Mouse (Mus musculus) ovary, adult 18-20 months (tissue): ENCODE measurements around the gene Kalrn.
A peak's percentile ranks its signal among the peaks of the same experiment; 100 is the strongest.

Experiments used
- DNase-seq: peaks from one replicate; pipeline ENCODE4 v3.0.0; 2022; ENCODE audit warnings: low spot score, mixed read lengths

Kalrn gene

DNA sequence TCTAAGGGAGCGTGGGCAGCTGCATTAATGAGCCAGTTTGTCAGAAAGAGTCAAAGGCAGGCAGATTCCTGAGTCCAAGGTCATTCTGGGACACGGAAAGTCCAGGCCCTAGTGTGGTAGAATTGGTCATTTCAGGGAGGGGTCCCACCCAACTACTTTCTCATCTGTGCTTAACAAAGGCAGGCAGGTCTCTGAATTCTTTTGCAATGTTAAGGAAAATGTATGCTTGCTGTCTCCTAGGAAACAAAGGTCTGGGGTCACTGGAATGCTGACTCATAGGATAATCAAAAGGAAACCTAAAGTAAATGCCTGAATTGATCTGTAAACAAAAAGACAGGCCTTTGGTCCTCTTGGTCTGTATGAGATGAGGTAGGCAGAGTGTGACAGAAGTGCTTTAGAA, 593.5 kb downstream of the Kalrn start:
- DNase-seq: no peak

DNA sequence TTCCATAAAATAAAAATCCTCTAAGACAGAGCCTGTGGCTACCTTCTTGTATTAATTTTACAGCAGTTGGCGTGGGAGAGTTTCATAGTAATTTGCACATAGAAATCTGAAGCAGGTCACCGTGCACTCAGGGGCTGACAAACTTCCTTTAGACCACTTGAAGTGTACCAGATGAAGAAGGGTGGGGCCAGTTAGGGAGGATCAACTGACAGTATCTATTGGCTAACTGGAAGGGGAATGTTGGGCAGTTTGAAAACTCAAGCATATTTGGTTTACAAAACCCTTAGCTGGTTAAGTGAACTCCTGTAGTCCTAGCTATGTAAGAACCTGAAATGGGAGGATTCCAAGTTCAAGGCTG, 606.1 kb downstream of the Kalrn start:
- no peak for DNase-seq

DNA sequence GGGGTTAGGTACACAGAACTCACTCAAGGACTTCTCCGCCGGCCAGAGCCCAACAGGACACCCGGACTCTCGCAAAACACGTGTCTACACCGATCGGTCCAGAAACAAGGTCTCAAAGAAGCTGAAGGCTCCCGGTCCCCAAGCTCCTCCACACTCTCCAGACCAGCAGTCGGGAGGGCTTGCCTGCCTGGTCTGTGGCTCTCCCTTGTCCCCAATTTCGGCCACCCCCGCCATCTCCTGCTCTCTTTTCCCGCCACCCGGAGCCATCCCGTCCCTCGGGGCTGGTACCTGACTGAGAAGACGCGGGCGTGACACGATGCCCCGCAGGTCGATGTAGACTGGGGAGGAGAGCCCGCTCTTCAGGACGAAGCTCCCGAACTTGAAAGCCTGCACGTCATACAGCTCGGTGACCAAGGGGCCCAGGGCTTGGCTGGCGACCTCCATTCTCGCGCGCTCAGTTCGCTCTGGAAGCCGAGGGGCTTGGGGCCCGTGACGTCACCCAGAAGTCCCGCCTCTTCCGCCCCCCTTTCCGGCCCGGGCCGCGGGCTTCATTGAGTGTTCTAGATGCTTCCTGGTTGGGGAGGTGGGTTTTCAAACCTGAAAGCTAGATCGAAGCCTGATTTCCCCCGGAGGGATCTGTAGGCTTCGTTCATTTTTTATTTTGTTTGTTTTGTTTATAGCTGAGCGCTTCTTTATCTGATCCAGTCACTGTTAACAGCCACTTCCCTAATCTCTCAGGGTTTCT, 606.6 kb downstream of the Kalrn start, which contains the start of gene Umps:
Umps (minus strand) TSS at position 501 of the 745 bp plus-strand sequence.
- peak; percentile 69 for DNase-seq

DNA sequence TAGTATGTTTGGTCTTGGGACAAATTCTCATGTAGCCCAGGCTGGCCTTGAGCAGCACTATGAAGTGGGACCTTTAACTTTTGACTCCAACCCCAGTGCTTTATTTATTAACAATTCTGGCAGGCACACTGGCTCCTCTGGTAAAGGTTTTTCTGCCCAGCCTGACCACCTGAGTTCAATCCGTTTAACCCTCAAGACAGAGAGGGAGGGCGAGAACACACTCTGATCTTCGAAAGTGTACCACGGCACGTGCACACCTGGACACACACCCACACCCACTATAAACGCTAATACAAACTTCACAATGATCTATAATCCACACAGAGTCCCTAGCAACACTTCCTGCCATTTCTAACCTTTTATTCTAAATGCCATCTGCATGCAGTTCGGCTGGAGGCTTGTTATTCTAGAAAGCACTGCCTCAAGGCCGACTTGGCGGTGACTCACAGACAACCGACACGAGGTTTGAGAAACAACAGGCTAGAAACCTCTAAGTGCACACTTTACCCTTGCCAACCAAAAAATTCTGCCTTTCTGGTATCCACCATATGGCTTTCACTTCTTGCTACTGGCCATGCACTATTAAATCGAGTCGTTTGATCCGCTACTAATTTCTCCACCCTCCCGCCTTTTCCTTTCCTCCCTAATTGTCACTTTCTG, 607.3 kb downstream of the Kalrn start:
- DNase-seq: peak; percentile 41

DNA sequence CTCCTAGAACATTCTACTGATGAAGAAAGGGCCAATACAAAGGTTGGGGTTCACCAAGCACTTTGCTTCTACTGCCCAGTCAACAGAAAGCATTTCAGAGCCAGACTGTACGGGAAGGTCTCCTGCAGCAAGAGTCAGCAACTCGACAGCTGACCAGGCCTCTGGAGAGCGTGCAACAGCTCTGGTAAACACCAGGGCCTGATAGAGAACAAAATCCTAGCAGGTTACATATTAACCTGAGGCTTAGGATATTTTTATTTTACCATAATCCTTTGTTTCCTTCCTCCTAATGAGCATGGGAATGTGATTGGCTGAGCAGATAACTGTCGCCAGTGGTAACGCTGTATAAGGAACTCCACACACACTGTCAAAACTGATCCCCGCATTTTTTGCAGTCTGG, 609.8 kb downstream of the Kalrn start:
- DNase-seq: no peak

DNA sequence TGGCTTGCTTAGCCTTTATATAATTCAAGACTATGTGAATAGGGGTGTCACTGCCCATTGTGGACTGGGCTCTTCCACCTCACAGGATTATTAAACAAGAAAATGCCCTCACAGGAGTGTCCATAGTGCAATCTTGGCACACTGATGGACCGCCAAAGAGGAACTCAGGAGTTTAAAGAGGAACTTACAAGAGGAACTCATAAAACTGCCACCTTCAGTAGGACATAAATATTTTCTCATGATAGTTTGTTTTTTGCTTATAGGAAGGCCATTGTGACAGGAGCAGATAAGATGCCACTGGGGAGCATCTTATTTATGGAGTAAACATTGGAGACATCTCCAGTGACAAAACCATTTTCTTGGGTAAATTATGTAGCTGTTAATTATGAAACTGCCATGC, 618.5 kb downstream of the Kalrn start:
- DNase-seq: no peak

DNA sequence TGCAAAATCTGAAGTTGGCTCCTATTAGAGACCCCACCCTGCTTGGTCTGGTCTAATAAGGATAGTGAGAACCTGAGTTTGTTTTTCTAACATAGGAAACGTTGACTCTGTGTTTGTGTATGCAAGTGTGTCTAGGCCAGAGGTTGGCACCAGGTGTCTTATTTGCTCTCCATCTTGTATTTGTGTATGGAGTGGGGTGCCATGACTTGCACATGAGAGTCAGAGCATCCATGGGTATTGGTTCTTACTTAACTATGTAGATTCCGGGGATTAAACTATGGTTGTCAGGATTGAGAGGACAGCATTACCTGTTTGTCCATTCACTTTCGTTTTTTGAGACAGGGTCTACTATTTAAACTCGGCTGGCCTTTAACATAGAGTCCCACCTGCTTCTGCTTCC, 620.3 kb downstream of the Kalrn start:
- DNase-seq: no peak

DNA sequence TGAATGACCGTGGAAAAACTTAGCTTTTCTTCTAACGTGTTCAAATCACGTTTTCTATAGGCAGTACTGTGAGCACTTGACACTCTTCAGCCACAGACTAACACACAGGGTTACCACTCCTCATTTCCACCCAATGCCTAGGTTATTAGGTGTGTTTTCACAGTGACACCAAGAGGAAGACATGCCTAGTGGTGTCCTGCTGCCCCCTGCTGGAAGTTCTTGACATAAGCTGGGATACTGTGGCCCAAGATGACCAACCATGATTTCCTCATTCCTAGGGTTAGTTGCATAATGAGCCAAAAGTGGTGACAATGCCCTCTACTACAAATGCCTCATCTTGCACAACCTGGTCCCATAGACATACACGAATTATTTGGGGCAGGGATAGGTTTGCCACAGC, 622.5 kb downstream of the Kalrn start:
- peak; percentile 66 for DNase-seq

DNA sequence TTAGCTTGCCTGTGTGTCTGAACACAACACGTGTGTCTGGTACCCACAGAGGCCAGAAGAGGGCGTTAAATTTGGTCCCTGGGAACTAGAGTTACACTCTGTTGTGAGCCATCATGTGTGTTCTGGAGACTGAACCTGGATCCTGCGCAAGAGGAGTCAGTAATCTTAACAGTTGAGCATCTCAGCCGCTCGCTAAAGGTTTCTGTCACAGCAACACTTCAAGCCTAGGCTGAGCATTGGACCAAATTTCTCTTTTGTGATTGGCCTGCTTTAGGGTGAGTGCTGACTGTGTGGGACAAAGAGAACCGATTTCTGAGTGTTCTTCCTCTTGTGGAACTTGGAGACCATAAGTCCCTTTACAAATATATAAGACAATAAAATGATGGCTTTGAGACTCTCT, 622.9 kb downstream of the Kalrn start:
- no peak for DNase-seq

DNA sequence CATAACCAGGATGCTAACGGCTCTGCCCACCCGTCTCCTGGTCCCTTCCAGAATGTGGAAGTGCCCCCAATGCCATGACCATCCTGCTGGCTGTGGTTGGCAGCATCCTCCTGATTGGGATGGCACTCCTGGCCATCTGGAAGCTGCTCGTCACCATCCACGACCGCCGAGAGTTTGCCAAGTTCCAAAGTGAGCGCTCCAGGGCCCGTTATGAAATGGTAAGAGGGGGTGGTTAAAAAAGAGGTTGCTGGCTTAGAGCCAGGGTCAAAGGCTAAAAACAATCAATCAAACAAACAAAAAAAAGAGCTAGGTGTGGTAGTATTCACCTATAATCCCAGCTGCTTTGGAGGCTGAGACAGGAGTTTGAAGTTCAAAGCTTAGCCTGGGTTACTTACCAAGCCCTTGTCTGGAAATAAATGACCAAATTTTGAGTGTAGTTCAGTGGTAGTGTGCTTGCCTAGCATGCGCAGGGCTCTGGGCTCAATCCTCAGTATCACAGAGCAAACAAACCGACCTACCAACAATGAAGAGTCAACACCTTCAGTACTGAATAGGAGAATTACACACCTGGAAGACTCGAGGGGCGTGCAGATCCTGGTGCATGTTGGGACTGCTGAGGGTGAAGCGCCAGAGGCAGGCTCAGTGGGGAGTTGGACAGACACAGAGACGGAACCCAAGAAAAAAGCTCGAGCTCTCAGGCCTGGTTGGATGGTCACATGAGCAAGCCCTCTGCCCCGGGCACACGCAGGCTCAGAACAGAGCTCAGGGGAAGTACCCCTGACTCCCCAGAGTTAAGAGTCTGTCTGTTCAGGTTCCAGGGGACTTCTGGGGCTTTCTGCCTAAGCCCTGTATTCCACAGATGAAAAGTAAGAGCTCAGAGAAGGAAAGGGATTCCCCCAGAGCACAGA, 625.4 kb downstream of the Kalrn start:
- no peak for DNase-seq

DNA sequence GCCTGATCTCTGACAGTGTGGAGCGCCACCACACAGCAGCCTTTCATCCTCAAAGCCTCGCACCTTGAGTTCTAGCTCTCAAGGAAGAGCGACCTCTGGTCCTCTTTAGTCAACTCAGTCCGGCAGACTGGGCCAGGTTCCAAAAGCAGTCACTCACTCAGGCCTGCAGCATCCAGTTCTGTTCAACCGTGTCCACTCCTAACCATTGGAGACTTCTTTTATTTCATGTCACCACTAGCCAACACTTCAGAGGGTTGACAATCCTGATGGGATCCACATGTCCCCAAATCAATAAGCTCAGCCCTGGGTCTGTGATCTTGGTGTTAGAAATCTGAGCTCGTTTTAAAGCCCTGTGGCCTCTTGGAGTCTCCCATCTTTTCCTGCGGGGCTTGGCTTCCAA, 627.3 kb downstream of the Kalrn start:
- no peak for DNase-seq

DNA sequence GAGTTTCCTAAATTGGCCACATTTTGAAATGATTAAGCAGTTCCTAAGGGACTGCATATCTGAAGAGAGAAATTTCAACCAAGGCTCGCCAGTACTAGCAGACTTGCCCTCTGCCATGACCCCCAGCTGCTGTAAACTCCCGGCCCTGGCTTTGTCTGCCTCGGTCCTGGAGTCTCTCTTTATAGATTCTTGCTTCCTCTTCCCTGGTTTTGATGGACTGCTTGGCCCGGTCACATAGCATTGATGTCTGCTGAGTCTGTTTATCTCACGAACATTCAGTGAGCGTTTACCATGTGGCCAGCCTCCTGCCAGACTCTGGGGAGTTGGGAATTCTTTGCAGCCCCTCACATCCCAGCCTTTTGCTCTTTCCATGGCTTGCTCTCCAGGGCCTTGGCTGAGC, 628.6 kb downstream of the Kalrn start:
- no peak for DNase-seq

DNA sequence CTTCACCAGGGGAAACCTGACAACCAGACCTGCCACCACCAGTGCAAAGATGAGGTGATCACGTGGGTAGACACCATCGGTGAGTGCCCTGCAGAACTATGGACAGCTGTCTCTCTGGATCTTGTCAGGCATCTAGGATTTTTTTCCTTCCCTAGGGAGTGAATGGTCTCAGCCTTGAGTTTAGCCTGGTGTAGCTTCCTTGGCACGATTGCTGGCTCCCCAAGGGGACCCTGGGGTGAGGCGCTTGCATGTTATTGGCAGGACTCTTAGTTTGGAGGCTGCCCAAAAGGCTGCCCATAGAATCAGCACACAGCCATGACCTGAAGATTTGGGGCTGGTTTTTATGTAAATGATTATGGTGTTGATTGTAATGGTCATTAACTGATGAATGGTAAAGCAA, 629.2 kb downstream of the Kalrn start:
- no peak for DNase-seq

DNA sequence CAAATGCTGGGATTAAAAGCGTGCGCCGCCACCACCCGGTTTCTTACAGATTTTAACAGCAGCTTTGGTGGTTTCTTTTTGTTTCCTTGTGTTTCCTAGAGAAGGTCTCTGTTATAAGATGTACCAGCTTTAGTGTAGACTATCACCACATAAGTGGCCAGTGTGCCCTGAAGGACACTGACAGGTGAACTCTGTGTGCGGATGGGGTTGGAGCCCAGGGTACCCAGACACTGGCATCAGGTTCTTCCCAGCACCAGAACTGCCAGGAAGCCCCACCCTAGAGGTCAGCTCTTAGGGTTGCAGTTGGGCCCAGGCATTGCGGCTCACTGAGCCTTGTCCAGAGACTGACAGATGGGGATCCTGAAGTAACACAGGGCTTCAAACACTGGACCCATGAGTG, 629.9 kb downstream of the Kalrn start:
- no peak for DNase-seq

DNA sequence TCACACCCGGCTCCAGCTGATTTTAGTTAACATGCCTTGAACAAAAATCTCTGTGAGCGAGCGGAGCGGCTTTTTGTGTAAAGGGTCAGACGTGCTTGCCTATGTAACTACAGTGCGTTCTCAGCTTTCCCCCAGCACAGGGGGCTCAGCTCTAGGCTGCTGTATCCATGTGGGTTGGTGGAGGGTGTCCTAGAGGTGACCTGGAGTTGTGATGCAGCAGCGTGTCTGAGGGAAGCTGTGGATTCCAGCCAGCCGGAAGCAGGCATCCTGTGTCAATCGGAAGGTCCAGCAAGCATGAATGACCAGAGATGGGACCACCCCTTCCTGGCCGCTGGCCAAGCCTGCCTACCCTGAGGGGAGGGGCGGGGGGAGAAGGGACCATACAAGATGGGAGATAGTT, 631.0 kb downstream of the Kalrn start:
- no peak for DNase-seq

DNA sequence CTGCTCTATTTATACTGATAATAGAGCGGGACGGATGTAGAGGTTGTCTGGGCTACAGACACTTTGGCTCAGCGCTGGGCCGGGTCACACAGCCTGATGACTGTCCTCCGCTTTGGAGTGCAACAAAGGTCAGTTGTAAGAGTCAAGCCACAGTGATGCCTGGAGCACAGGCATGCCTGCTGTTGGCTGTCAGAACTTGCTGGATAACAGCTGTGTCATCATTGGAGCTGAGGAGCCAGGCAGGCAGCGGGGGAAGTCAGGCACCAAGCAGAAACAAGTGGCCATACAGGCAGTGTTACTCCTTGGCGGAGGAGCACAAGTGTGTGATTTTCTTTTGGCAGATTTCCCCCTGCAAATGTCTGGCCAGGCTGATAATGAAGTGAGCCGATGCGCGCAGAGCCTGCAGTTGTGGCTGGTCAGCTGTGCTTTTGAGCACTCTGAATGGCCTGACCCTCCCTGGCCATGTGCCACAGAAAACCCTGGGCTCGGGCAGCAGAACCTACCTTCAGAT, 632.0 kb downstream of the Kalrn start:
- peak; percentile 37 for DNase-seq

DNA sequence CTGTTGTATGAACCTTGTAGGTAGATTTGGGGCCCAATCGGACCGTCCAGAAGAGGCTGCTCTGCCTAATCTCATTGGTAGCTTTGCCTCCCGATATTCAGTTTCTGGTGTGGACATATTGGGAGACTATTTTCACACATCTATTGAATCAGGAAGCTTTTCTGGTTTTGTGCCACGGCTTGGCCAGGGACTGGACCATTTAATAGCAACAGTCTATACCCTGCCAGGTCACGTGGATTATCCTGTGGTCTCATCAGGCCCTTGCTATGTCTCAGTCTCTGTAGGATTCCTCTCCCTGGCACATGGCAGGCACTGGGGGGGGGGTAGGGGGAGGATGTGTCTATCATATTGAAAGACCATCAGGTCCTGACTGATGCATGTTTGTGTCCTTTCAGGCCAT, 633.2 kb downstream of the Kalrn start:
- DNase-seq: no peak

DNA sequence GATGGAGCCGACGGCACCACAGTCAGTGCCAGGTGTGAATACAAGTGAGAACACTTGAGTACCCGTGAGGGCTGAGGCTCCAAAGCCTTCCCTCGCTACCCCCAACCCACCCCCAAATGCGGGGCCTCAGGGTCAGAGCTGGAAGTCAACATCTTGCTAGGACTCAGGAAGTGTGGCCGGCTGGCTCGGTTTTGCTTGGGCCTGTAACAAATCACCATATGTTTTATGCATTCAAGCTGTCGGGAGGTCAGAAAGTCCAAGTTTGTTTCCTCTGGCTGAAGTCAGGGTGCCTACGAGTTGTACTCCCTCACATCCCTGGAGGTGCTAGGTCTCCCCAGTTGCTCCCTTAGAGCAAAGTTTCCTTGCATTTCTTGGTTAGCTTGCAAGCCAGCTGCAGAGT, 633.7 kb downstream of the Kalrn start:
- DNase-seq: no peak

DNA sequence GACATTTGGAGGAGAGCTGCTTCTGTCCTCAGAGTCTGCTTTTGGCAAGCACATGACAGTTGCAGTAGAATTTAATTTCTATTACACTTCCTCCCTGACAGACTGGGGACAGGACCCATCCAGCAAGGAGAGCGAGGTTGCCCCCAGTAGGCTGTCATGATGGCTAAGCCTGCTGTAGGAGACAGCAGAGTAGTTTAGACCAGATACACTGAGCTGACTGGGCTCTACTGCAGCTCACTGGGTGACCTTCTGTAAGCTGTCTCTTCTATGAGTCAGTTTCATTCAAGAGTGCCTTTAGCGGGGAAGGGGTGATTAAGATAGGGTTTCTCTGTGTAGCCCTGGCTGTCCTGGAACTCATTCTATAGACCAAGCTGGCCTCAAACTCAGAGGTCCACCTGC, 634.2 kb downstream of the Kalrn start:
- no peak for DNase-seq

DNA sequence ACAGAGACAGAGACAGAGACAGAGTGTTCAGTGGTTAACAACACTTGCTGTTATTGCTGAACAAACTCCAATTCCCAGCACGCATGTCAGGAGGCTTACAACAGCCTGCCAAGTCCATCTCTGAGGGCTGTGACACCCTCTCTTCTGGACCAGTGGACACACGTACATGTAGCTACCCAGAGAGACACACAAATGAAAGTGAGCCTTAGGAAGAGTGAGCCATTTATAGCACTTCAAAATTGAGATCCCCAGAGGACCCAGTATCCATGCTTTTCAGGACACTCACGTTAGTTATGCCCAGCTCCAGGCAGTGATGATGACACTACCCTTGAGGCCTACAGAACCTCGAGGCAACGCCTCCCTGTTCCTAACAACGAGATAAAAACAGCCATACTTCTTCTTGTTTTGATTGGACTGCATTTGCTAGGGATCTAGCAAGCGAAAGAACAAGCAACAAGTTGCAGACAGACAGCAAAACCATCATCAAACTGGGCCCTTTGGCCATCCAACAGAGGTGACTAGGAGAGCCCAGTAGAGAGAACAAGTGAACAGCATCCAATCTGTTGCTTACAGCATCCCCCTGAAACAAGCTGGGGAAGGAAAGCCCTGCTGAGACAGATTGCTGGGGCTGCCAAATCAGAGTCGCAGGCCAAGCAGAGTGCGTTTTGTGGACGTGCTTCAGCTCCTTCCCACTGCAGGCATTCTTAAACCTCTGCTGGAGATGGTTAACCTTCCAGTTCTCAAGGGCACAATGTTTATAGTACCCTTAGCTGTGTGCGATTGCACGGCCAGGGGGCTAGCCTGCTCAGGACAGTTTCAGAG, 634.8 kb downstream of the Kalrn start:
- no peak for DNase-seq

DNA sequence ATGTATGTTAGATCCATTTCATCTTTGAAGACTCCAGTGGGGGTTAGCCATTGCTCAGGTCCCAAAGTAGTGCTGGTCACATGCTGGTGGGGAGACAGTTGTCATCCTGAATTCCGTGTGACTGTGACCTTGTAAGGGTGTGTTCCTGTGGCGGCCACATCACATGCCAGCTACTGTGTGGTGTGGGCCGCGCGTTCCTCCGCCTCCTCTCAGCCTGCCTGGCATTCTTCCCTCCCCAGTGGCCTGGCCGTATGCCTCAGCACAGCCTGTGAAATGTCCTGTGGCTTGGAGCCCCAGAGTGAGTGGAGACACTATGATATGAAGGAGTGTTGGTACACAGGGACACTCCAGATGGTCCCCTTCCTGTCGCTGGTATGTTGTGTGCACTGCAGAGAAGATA, 635.8 kb downstream of the Kalrn start:
- peak; percentile 41 for DNase-seq

DNA sequence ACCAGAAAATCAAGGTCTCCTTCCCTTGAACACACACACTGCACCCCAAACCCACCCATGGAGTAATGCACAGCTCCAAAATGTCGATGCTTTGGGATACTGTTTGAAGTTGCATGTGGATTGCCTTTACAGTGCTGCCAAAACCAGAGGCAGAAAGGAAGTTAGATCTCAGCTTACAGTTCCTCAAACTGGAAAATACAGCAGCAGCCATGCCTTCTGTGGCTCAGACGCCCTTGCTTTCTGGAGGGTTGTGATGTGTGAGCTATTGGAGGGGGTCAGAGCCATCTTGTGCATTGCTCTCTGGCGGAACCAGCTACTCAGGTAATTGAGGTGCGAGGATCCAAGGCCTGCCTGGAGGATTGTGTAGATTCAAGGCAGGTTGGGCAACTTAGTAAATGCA, 636.4 kb downstream of the Kalrn start:
- DNase-seq: no peak
